Mouse (Mus musculus): ENCODE measurements around the gene Psmd2.

DNA sequence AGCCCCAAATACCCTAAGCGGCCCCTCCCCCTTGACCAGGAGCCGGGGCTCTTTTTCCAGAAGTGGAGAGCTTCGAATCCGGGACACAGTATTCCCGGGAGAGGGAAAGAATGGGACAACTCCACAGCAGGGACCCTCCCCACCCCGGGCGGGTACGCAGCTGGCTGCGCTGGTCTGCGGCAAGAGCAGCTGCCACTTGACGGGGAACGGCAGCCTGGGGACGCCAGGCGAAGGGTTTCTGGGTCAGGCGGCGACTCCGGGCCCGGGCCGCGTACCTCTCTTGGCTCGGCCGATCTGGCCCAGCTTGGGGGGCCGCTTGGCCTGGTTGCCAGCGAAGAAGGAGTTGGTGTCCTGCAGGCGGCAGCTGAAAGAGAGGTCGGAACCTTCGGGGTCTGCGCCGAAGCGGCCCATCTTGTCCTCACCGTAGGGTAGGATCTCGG, 30.7 kb upstream of the Psmd2 start:
- no peak for TF ChIP-seq POLR2A (IDR thresholded peaks at IDR 0.05; ENCODE audit: insufficient read depth, low read length)
- TF ChIP-seq EP300 (IDR thresholded peaks at IDR 0.05; ENCODE audit: insufficient read depth, low read depth, low read length) = no peak
- TF ChIP-seq CTCF (IDR thresholded peaks at IDR 0.05; ENCODE audit: low read depth, low read length) = no peak

All from ES-Bruce4 (cell line).